Mouse (Mus musculus) hindbrain, embryonic 11.5 days (tissue): Measurements from ENCODE around the gene Repin1. TPM values are rescaled to one million over a fixed set of nuclear protein-coding genes. Genes with fewer than 3 reads are reported as not detected.

Source experiments
- ATAC-seq: fragments of 200-750 bp; cut with Nextera tagmentation; 2 replicates; pipeline ENCODE4 v1.8.0; 2017; ENCODE audit warnings: mild to moderate bottlenecking, moderate TSS enrichment, moderate library complexity; ENCODE audit not compliant: low FRiP score
- DNase-seq: peaks from one replicate; pipeline ENCODE4 v3.0.0-alpha.2; 2015; ENCODE audit warnings: low spot score
- H3K27ac ChIP-seq: fragments of 300-500 bp; sonication (generic); 2 replicates; pipeline ENCODE4 v1.5.1; 2014; ENCODE audit warnings: mild to moderate bottlenecking, low read depth, low read length
- H3K27me3 ChIP-seq: fragments of 300-500 bp; sonication (generic); 2 replicates; pipeline ENCODE4 v1.6.1; 2014; ENCODE audit warnings: mild to moderate bottlenecking, low read length, moderate library complexity, mixed read lengths; ENCODE audit not compliant: control insufficient read depth, insufficient read depth
- H3K36me3 ChIP-seq: fragments of 300-500 bp; sonication (generic); 2 replicates; pipeline ENCODE4 v1.6.1; 2014; ENCODE audit warnings: mild to moderate bottlenecking, low read length, moderate library complexity, mixed read lengths; ENCODE audit not compliant: control insufficient read depth, insufficient read depth
- H3K4me1 ChIP-seq: fragments of 300-500 bp; sonication (generic); replicated peaks from 2 replicates; pipeline ENCODE4 v1.6.1; 2014; ENCODE audit warnings: low read length, mixed read lengths; ENCODE audit not compliant: control insufficient read depth, insufficient read depth
- H3K4me2 ChIP-seq: fragments of 300-500 bp; sonication (generic); replicated peaks from 2 replicates; pipeline ENCODE4 v1.6.1; 2014; ENCODE audit warnings: mild to moderate bottlenecking, low read depth, low read length
- H3K4me3 ChIP-seq: fragments of 300-500 bp; sonication (generic); 2 replicates; pipeline ENCODE4 v1.5.1; 2014; ENCODE audit warnings: low read depth, low read length
- H3K9ac ChIP-seq: fragments of 300-500 bp; sonication (generic); 2 replicates; pipeline ENCODE4 v1.6.1; 2014; ENCODE audit warnings: low read depth, low read length
- H3K9me3 ChIP-seq: fragments of 300-500 bp; sonication (generic); 2 replicates; pipeline ENCODE4 v1.6.1; 2016; ENCODE audit warnings: low read length; ENCODE audit not compliant: control insufficient read depth
- WGBS: fragments of 180-500 bp; shearing (Covaris S2); extraction: QIAGEN DNeasy Blood & Tissue Kit; methylation state at CpG from one replicate; pipeline ENCODE4 v1.1.7; 2014; 5-methylcytosine and 5-hydroxymethylcytosine counted together
- polyA plus RNA-seq: library from polyadenylated mRNA; unstranded; fragments of >200 nt; fragmentation: Nextera tagmentation; extraction: Ambion mirVana; gene quantifications from 2 replicates; pipeline ENCODE4 v1.2.1, GENCODE M21; 2014

Repin1 gene
- polyA plus RNA-seq, 1 experiment from 2014 or later = 37.8 TPM

DNA sequence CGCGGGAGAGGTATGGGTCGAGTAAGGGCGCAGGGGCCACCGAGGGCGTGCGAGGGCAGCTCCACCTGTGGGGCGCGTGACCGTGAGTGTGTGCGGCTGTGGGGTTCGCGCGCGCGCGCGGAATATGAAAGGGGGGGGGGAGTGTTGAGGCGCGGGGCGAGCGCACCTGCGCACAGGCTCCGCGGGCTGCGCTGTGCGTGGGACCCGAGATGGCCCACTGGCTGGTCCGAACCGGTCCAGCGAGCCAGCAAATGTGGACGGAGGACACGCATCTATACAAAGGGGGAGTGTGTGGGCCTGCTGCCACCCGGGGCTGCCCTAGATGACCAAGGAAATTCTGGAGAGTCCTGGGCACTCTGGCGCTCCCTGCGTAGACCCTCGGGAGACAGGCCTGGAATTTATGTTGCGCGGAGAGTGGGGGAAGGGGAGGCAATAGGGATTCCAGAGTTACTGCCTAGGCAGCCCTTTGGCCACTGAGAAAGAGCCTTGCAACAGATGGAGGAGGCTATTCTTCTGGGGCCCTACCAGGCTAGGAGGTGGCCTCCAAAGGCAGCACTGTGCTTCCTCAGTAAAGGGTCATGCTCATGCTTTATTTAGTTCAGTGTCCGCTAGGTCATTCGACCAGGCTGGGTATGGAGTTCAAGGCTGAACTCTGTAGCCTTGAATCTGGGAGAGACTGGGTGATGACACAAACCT is 508 bp downstream of the Repin1 start:
- Histone ChIP-seq H3K9me3 (no peaks in the 10 kb centered on the region), H3K27me3 (no peaks in the 10 kb centered on the region), H3K4me1 (0 out of 2 replicates have a peak, but pooled peaks cover 5% of the 10 kb centered on the region), H3K4me3 (peak overlapping the region; percentile 86), H3K27ac (peak overlapping the region; percentile 85), H3K9ac (peak overlapping the region; percentile 87), H3K4me2 (peak overlapping the region; percentile 63), H3K36me3 (peaks cover 18% of the 10 kb centered on the region)
- WGBS = under 1% methylated on average over 40 of the region's 41 CpGs
- DNase-seq (peak; percentile 77), ATAC-seq (peak; percentile 80)

DNA sequence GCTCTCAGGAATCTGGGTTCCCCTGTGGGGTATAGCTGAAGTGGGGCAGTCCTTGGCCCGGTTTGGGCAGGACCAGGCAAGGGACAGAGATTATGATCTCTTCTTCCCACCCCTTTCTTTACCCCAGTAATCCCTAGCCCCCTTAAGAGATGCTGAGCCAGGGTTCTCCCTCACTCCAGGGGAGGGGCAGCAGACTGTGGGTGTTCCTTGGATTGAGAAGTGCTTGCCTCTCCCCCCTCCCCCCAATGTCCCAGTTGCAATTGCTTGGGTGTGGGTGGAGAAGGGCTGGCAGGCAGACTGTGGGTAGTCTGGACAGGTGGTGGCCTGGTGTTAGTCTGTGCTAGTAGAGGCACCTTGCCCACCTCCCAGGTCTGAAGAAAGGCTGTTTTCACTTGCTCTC is 1.6 kb downstream of the Repin1 start:
- no peaks in the 10 kb centered on the region for H3K27me3 ChIP-seq
- no peak overlapping the region for H3K27ac ChIP-seq
- ATAC-seq = no peak
- WGBS = 100% methylated on average over 1 of the region's 1 CpGs
- H3K36me3 ChIP-seq = peaks cover 21% of the 10 kb centered on the region
- H3K9ac ChIP-seq = peak overlapping the region; percentile 87; the same call in 1 of the 2 replicates
- no peak for DNase-seq
- H3K4me2 ChIP-seq = peak overlapping the region; percentile 63
- H3K4me3 ChIP-seq = peak overlapping the region; percentile 86
- no peaks in the 10 kb centered on the region for H3K9me3 ChIP-seq
- H3K4me1 ChIP-seq = 0 out of 2 replicates have a peak, but pooled peaks cover 5% of the 10 kb centered on the region

DNA sequence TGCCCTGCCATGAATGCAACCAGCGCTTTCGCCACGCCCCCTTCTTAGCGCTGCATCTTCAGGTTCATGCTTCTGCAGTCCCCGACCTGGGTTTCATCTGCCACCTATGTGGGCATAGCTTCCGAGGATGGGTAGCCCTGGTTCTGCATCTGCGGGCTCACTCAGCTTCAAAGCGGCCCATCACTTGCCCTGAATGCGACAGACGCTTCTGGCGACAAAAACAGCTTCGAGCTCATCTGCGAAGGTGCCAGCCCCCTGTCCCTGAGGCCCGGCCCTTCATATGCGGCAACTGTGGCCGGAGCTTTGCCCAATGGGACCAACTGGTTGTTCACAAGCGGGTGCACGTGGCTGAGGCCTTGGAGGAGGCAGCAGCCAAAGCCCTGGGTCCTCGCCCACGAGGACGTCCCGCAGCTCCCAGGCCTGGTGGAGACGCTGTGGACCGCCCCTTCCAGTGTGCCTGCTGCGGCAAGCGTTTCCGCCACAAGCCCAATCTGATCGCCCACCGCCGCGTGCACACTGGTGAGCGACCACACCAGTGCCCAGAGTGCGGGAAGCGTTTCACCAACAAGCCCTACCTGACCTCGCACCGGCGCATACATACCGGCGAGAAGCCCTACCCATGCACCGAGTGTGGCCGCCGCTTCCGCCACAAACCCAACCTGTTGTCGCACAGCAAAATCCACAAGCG is 3.0 kb downstream of the Repin1 start:
- no peak for ATAC-seq
- H3K4me2 ChIP-seq = no peak overlapping the region
- H3K4me3 ChIP-seq = no peak overlapping the region
- H3K9me3 ChIP-seq = no peaks in the 10 kb centered on the region
- H3K27me3 ChIP-seq = no peaks in the 10 kb centered on the region
- DNase-seq = no peak
- H3K36me3 ChIP-seq = peaks cover 21% of the 10 kb centered on the region
- no peak overlapping the region for H3K27ac ChIP-seq
- H3K4me1 ChIP-seq = 0 out of 2 replicates have a peak, but pooled peaks cover 8% of the 10 kb centered on the region
- WGBS = 95% methylated on average over 45 of the region's 45 CpGs
- H3K9ac ChIP-seq = no peak overlapping the region

DNA sequence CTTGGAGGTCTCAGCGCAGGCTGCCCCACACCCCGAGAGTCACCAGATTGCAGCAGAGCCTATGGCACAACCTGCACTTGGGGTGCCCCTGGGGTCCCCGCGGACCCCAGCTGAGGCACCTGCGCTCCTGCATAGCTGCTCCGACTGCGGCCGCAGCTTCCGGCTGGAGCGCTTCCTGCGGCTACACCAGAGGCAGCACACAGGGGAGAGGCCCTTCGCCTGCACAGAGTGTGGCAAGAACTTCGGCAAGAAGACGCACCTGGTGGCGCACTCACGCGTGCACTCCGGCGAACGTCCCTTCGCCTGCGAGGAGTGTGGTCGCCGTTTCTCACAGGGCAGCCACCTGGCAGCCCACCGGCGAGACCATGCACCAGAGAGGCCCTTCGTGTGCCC is 3.5 kb downstream of the Repin1 start:
- H3K4me1 ChIP-seq = 0 out of 2 replicates have a peak, but pooled peaks cover 8% of the 10 kb centered on the region
- H3K27me3 ChIP-seq = no peaks in the 10 kb centered on the region
- no peak overlapping the region for H3K4me3 ChIP-seq
- no peak for ATAC-seq
- DNase-seq = no peak
- H3K9me3 ChIP-seq = no peaks in the 10 kb centered on the region
- WGBS = 97% methylated on average over 26 of the region's 27 CpGs
- H3K4me2 ChIP-seq = no peak overlapping the region
- H3K9ac ChIP-seq = no peak overlapping the region
- H3K27ac ChIP-seq = no peak overlapping the region
- H3K36me3 ChIP-seq = peaks cover 21% of the 10 kb centered on the region

DNA sequence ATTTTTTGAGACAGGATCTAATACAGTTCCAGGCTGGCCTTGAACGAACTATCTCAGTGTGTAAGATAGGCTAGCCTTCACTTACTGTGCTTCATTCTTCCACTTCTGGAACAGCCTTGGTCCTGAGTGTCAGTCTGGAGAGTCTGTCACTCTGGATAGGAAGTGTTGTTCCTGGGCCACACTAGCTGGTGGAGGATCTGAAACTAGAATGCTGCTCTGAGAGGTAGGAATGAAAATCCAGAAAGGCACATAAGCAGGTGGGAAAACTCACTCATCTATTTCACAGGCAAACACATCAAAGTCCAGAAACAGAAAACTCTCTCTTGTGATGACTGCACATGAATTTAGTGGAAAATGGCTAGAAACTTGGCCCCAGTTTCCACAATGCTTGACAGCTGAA is 6.9 kb downstream of the Repin1 start:
- no peak for ATAC-seq
- WGBS = 90% methylated on average over 1 of the region's 1 CpGs
- Histone ChIP-seq H3K36me3 (peaks cover 21% of the 10 kb centered on the region), H3K4me2 (no peak overlapping the region), H3K4me3 (no peak overlapping the region), H3K27me3 (no peaks in the 10 kb centered on the region), H3K4me1 (0 out of 2 replicates have a peak, but pooled peaks cover 3% of the 10 kb centered on the region), H3K27ac (0 out of 2 replicates have a peak overlapping the region, but pooled peaks have one; percentile 86), H3K9me3 (no peaks in the 10 kb centered on the region), H3K9ac (no peak overlapping the region)
- DNase-seq = no peak

DNA sequence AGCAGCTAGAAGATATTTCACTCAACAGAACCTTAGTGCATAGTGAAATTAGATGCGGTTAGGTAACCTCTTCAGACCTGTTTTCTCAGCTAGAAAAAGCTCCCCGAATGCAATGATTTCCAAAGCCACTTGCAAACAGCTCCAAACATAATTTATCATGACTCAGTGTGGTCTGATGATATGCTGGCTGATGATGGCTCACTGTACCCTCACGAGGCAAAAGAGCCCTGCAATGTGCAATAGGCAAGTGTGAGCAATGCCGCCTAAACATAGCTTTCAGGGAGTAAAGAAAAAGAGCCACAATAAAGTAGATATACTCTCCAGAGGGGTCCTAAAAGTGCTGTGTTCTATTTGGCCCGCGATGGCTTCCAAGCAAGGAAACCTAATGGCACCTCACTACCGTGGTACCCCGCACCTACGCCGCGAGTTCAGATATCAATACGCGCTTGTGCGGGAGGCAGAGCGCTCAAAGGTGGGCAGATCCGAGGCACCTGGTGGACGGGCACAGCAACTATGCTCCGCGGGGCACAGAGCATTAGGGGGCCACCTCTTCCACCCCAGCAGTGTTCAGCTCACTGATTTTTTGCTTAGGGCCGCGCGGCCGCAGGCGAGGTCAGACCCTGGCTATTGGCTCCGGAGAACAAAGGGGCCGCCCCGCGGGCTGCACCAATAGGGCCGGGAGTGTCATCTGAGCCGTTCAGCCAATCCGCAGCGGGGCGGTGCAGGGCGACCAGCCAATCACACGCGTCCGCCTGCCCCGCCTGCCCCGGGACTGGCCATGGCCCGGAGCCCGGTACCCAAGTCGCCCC is 7.8 kb downstream of the Repin1 start, which contains the start of gene Zfp775:
Zfp775 (plus strand) TSS at position 793 of the 809 bp plus-strand sequence.
- H3K27me3 ChIP-seq = no peaks in the 10 kb centered on the region
- H3K4me3 ChIP-seq = peak within 1 kb of the TSS; percentile 80
- ATAC-seq (peak; percentile 99), DNase-seq (peak; percentile 95)
- WGBS = 6% methylated on average over 41 of the region's 42 CpGs
- H3K4me1 ChIP-seq = 0 out of 2 replicates have a peak, but pooled peaks cover 3% of the 10 kb centered on the region
- H3K4me2 ChIP-seq = peak within 1 kb of the TSS; percentile 86
- peak within 1 kb of the TSS; percentile 86 for H3K27ac ChIP-seq
- H3K9ac ChIP-seq = peak within 1 kb of the TSS; percentile 92
- peaks cover 17% of the 10 kb centered on the region for H3K36me3 ChIP-seq
- H3K9me3 ChIP-seq = no peaks in the 10 kb centered on the region

DNA sequence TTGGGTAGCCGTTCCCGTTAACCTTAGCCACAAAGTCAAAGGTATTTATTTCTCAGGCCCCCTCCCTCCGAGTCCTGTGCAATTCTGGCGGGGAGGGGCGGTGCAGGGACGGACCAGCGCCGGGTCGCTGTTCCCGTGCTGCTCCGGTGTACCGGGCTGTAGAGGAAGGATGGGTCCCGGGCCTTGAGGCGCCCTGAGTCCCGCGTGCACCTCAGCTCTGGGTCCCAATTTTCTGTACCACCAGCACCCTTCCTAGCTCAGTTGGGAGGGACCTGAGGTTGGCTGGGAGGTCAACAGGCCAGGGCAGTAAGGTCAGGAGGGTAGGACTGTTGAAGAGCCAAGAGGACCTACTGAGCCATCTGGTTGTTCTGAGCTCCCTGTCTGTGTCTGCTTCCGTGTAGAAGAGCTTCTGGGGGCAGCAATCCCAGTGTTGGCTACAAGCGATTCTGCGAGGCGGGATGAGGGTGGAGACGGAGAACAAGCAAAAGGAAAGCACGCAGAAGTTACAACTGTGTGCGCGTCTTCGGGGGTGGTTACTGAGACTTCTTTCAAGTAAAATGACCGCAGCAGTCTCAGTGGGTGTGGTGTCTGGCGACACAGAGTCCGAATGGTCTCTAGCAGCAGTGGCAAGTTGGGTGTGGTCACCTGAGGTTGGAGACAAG is 8.5 kb downstream of the Repin1 start:
- H3K4me1 ChIP-seq = 0 out of 2 replicates have a peak, but pooled peaks cover 3% of the 10 kb centered on the region
- DNase-seq = no peak

DNA sequence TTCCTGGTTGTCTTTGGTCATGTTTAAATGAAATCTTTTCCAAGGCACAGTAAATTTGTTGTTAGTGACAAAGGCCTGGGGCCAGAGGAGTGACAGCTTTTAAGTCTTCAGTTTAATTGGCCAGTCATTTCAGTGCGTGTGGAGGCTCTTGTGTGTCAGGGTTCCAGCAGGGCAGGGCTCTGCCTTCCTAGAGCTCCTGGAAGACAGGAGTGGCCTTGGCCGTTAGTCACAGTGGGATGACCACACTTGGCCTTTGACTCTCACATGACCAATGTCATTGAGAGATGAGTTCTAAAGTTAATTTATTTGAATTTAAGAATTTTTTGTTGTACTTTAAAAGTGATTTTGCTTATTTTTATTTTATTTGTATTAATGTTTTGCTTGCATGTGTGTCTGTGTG is 14.4 kb downstream of the Repin1 start:
- WGBS = 66% methylated on average over 2 of the region's 2 CpGs

More for the DNA sequence above, 8.5 kb downstream of the Repin1 start:
- peak; percentile 83 for ATAC-seq
- Histone ChIP-seq H3K4me3 (peak overlapping the region; percentile 80), H3K27ac (peak overlapping the region; percentile 86), H3K9me3 (no peaks in the 10 kb centered on the region), H3K9ac (peak overlapping the region; percentile 92), H3K4me2 (peak overlapping the region; percentile 86), H3K27me3 (no peaks in the 10 kb centered on the region), H3K36me3 (peaks cover 10% of the 10 kb centered on the region)
- WGBS = 2% methylated on average over 28 of the region's 28 CpGs

More for the DNA sequence above, 14.4 kb downstream of the Repin1 start:
- Histone ChIP-seq H3K4me3 (no peak overlapping the region), H3K9ac (no peak overlapping the region), H3K4me2 (no peak overlapping the region), H3K9me3 (no peaks in the 10 kb centered on the region), H3K4me1 (no peaks in the 10 kb centered on the region), H3K27me3 (no peaks in the 10 kb centered on the region), H3K36me3 (no peaks in the 10 kb centered on the region; the same call in 1 of the 2 replicates), H3K27ac (no peak overlapping the region)
- ATAC-seq = no peak
- DNase-seq = no peak
